Mouse (Mus musculus): ENCODE measurements around the gene Gla. TPM values are rescaled to one million over a fixed set of nuclear protein-coding genes. Genes with fewer than 3 reads are reported as not detected.

Gene Gla
- total RNA-seq, 2 experiments from 2014 or later: 5.4 to 5.8 TPM

Other genes with a start within 250 kb of the Gla start
- gene Drp2, start 196.6 kb downstream of the Gla start, total RNA-seq (2021): 1 to 10 TPM in 1 of 2 experiments, under 1 TPM in 1; 0.51 to 1.3 TPM
- not detected for gene Taf7l, start 124.6 kb downstream of the Gla start, total RNA-seq (2021)
- 10 to 100 TPM; 52.9 to 58.0 TPM for gene Timm8a1, start 59.3 kb downstream of the Gla start, total RNA-seq (2021)
- 1 to 10 TPM; 2.5 to 3.3 TPM for gene Btk, start 17.6 kb downstream of the Gla start, total RNA-seq (2021)
- 100 to 1,000 TPM; 336 to 341 TPM for gene Rpl36a, start 15.5 kb downstream of the Gla start, total RNA-seq (2021)
- 10 to 100 TPM; 83.6 to 83.9 TPM for gene Hnrnph2, start 54 bp upstream of the Gla start, total RNA-seq (2021)
- 10 to 100 TPM; 12.8 to 17.2 TPM for gene Armcx4, start 85.4 kb upstream of the Gla start, total RNA-seq (2021)
- gene Armcx1, start 116.8 kb upstream of the Gla start, total RNA-seq (2021): 10 to 100 TPM; 18.5 to 23.0 TPM
- gene Armcx6, start 150.3 kb upstream of the Gla start, total RNA-seq (2021): 10 to 100 TPM in 1 of 2 experiments, 1 to 10 TPM in 1; 8.3 to 10.6 TPM
- gene Armcx3, start 155.5 kb upstream of the Gla start, total RNA-seq (2021): 10 to 100 TPM; 36.8 to 38.9 TPM
- 10 to 100 TPM; 43.8 to 47.1 TPM for gene Armcx2, start 208.1 kb upstream of the Gla start, total RNA-seq (2021)

All from adrenal gland, postnatal 10 days (tissue).